Mouse (Mus musculus): Measurements from ENCODE around the gene Trrap. TPM values are rescaled to one million over a fixed set of nuclear protein-coding genes. Genes with fewer than 3 reads are reported as not detected.

The Trrap gene
- polyA plus RNA-seq, 1 experiment from 2014 or later: 80.3 TPM

GRCm38 (mm10) chr5:144803066-144803465 is 35.5 kb downstream of the Trrap start:
- H3K27ac ChIP-seq: no peak overlapping the region
- H3K4me3 ChIP-seq: no peak overlapping the region
- no peaks in the 10 kb centered on the region for H3K4me1 ChIP-seq (replicated peaks)
- DNase-seq (ENCODE audit: low spot score): no peak
- 95% methylated on average over 8 of the region's 8 CpGs for WGBS
- no peaks in the 10 kb centered on the region for H3K27me3 ChIP-seq (ENCODE audit: insufficient read depth, poor library complexity, severe bottlenecking)
- H3K36me3 ChIP-seq: peaks cover 100% of the 10 kb centered on the region
- no peaks in the 10 kb centered on the region for H3K9me3 ChIP-seq

GRCm38 (mm10) chr5:144804181-144804580 is 36.6 kb downstream of the Trrap start:
- peaks cover 100% of the 10 kb centered on the region for H3K36me3 ChIP-seq
- no peak for DNase-seq (ENCODE audit: low spot score)
- 92% methylated on average over 7 of the region's 7 CpGs for WGBS
- no peaks in the 10 kb centered on the region for H3K27me3 ChIP-seq (ENCODE audit: insufficient read depth, poor library complexity, severe bottlenecking)
- H3K27ac ChIP-seq: no peak overlapping the region
- no peaks in the 10 kb centered on the region; the same call in 1 of the 2 replicates for H3K9me3 ChIP-seq
- H3K4me3 ChIP-seq: no peak overlapping the region
- H3K4me1 ChIP-seq (replicated peaks): no peaks in the 10 kb centered on the region

- DNase-seq (ENCODE audit: low spot score): no peak
- Histone ChIP-seq H3K27me3 (ENCODE audit: insufficient read depth, poor library complexity, severe bottlenecking) (no peaks in the 10 kb centered on the region), H3K27ac (no peak overlapping the region), H3K36me3 (peaks cover 100% of the 10 kb centered on the region), H3K4me3 (no peak overlapping the region), H3K9me3 (no peaks in the 10 kb centered on the region; the same call in 1 of the 2 replicates), H3K4me1 (replicated peaks) (no peaks in the 10 kb centered on the region)
- WGBS: 97% methylated on average over 10 of the region's 10 CpGs
Observed at GRCm38 (mm10) chr5:144806931-144807330, 39.4 kb downstream of the Trrap start.

- Histone ChIP-seq H3K27me3 (ENCODE audit: insufficient read depth, poor library complexity, severe bottlenecking) (no peaks in the 10 kb centered on the region), H3K36me3 (peaks cover 100% of the 10 kb centered on the region), H3K4me1 (replicated peaks) (no peaks in the 10 kb centered on the region; the same call in 1 of the 2 replicates), H3K4me3 (no peak overlapping the region), H3K9me3 (no peaks in the 10 kb centered on the region), H3K27ac (no peak overlapping the region)
- no peak for DNase-seq (ENCODE audit: low spot score)
- WGBS: 95% methylated on average over 20 of the region's 20 CpGs
Observed at GRCm38 (mm10) chr5:144828365-144829102, 61.0 kb downstream of the Trrap start.

GRCm38 (mm10) chr5:144829631-144830030 is 62.1 kb downstream of the Trrap start:
- no peak for DNase-seq (ENCODE audit: low spot score)
- H3K36me3 ChIP-seq: peaks cover 100% of the 10 kb centered on the region
- 94% methylated on average over 4 of the region's 4 CpGs for WGBS

GRCm38 (mm10) chr5:144831840-144832469 is 64.4 kb downstream of the Trrap start:
- DNase-seq (ENCODE audit: low spot score): no peak
- no peaks in the 10 kb centered on the region; the same call in 1 of the 2 replicates for H3K9me3 ChIP-seq
- no peaks in the 10 kb centered on the region; the same call in 1 of the 2 replicates for H3K4me1 ChIP-seq (replicated peaks)
- no peak overlapping the region for H3K4me3 ChIP-seq
- H3K36me3 ChIP-seq: peaks cover 100% of the 10 kb centered on the region
- H3K27me3 ChIP-seq (ENCODE audit: insufficient read depth, poor library complexity, severe bottlenecking): no peaks in the 10 kb centered on the region
- 91% methylated on average over 9 of the region's 9 CpGs for WGBS
- no peak overlapping the region for H3K27ac ChIP-seq

More at GRCm38 (mm10) chr5:144829631-144830030, 62.1 kb downstream of the Trrap start:
- H3K4me3 ChIP-seq: no peak overlapping the region
- no peaks in the 10 kb centered on the region for H3K9me3 ChIP-seq
- H3K27ac ChIP-seq: no peak overlapping the region
- H3K27me3 ChIP-seq (ENCODE audit: insufficient read depth, poor library complexity, severe bottlenecking): no peaks in the 10 kb centered on the region
- H3K4me1 ChIP-seq (replicated peaks): no peaks in the 10 kb centered on the region; the same call in 1 of the 2 replicates

GRCm38 (mm10) chr5:144836100-144836499 is 68.6 kb downstream of the Trrap start:
- H3K27me3 ChIP-seq (ENCODE audit: insufficient read depth, poor library complexity, severe bottlenecking): no peaks in the 10 kb centered on the region
- peaks cover 100% of the 10 kb centered on the region for H3K36me3 ChIP-seq
- H3K9me3 ChIP-seq: no peaks in the 10 kb centered on the region; the same call in 1 of the 2 replicates
- 94% methylated on average over 3 of the region's 3 CpGs for WGBS
- no peak overlapping the region for H3K4me3 ChIP-seq
- peak; percentile 11 for DNase-seq (ENCODE audit: low spot score)
- H3K27ac ChIP-seq: no peak overlapping the region
- H3K4me1 ChIP-seq (replicated peaks): no peaks in the 10 kb centered on the region

GRCm38 (mm10) chr5:144845352-144845751 is 77.8 kb downstream of the Trrap start:
- 97% methylated on average over 20 of the region's 20 CpGs for WGBS
- no peaks in the 10 kb centered on the region for H3K27me3 ChIP-seq (ENCODE audit: insufficient read depth, poor library complexity, severe bottlenecking)
- H3K9me3 ChIP-seq: no peaks in the 10 kb centered on the region
- peaks cover 100% of the 10 kb centered on the region for H3K36me3 ChIP-seq
- no peaks in the 10 kb centered on the region for H3K4me1 ChIP-seq (replicated peaks)
- no peak overlapping the region for H3K27ac ChIP-seq
- H3K4me3 ChIP-seq: no peak overlapping the region
- no peak for DNase-seq (ENCODE audit: low spot score)

- DNase-seq (ENCODE audit: low spot score): no peak
- Histone ChIP-seq H3K36me3 (peaks cover 100% of the 10 kb centered on the region), H3K4me1 (replicated peaks) (no peaks in the 10 kb centered on the region), H3K27me3 (ENCODE audit: insufficient read depth, poor library complexity, severe bottlenecking) (no peaks in the 10 kb centered on the region), H3K9me3 (no peaks in the 10 kb centered on the region; the same call in 1 of the 2 replicates), H3K27ac (no peak overlapping the region), H3K4me3 (no peak overlapping the region)
- WGBS: 95% methylated on average over 5 of the region's 5 CpGs
Observed at GRCm38 (mm10) chr5:144848735-144849134, 81.2 kb downstream of the Trrap start.

- H3K36me3 ChIP-seq: peaks cover 100% of the 10 kb centered on the region
- H3K9me3 ChIP-seq: no peaks in the 10 kb centered on the region; the same call in 1 of the 2 replicates
- DNase-seq (ENCODE audit: low spot score): no peak
- no peak overlapping the region for H3K27ac ChIP-seq
- no peaks in the 10 kb centered on the region for H3K4me1 ChIP-seq (replicated peaks)
- 96% methylated on average over 10 of the region's 10 CpGs for WGBS
- no peak overlapping the region for H3K4me3 ChIP-seq
- no peaks in the 10 kb centered on the region for H3K27me3 ChIP-seq (ENCODE audit: insufficient read depth, poor library complexity, severe bottlenecking)
Observed at GRCm38 (mm10) chr5:144849932-144850331, 82.4 kb downstream of the Trrap start.

- H3K36me3 ChIP-seq: peaks cover 100% of the 10 kb centered on the region
- no peaks in the 10 kb centered on the region for H3K27me3 ChIP-seq (ENCODE audit: insufficient read depth, poor library complexity, severe bottlenecking)
- 97% methylated on average over 3 of the region's 3 CpGs for WGBS
- no peaks in the 10 kb centered on the region; the same call in 1 of the 2 replicates for H3K9me3 ChIP-seq
- no peak for DNase-seq (ENCODE audit: low spot score)
- H3K4me1 ChIP-seq (replicated peaks): 0 out of 2 replicates have a peak, but pooled peaks cover 5% of the 10 kb centered on the region
- H3K27ac ChIP-seq: no peak overlapping the region
- H3K4me3 ChIP-seq: no peak overlapping the region
Observed at GRCm38 (mm10) chr5:144851820-144852219, 84.3 kb downstream of the Trrap start.

- H3K27ac ChIP-seq: no peak overlapping the region
- H3K4me1 ChIP-seq (replicated peaks): 0 out of 2 replicates have a peak, but pooled peaks cover 5% of the 10 kb centered on the region
- no peaks in the 10 kb centered on the region for H3K27me3 ChIP-seq (ENCODE audit: insufficient read depth, poor library complexity, severe bottlenecking)
- 88% methylated on average over 5 of the region's 5 CpGs for WGBS
- no peak for DNase-seq (ENCODE audit: low spot score)
- no peaks in the 10 kb centered on the region; the same call in 1 of the 2 replicates for H3K9me3 ChIP-seq
- H3K36me3 ChIP-seq: peaks cover 100% of the 10 kb centered on the region
- H3K4me3 ChIP-seq: no peak overlapping the region
Observed at GRCm38 (mm10) chr5:144853931-144854330, 86.4 kb downstream of the Trrap start.

- Histone ChIP-seq H3K4me1 (replicated peaks) (0 out of 2 replicates have a peak, but pooled peaks cover 5% of the 10 kb centered on the region), H3K36me3 (peaks cover 100% of the 10 kb centered on the region), H3K27ac (no peak overlapping the region), H3K9me3 (peaks cover 9% of the 10 kb centered on the region; the same call in 1 of the 2 replicates), H3K4me3 (no peak overlapping the region), H3K27me3 (ENCODE audit: insufficient read depth, poor library complexity, severe bottlenecking) (no peaks in the 10 kb centered on the region)
- DNase-seq (ENCODE audit: low spot score): no peak
- 79% methylated on average over 6 of the region's 6 CpGs for WGBS
Observed at GRCm38 (mm10) chr5:144855936-144856335, 88.4 kb downstream of the Trrap start.

Data from hindbrain, embryonic 10.5 days (tissue).